Mouse (Mus musculus) heart, embryonic 14.5 days (tissue): Measurements from ENCODE around the gene Vamp2. TPM values are rescaled to one million over a fixed set of nuclear protein-coding genes. Genes with fewer than 3 reads are reported as not detected.
A peak's percentile ranks its signal among the peaks of the same experiment; 100 is the strongest.

ENCODE experiments used
- ATAC-seq: fragments of 200-750 bp; cut with Nextera tagmentation; 2 replicates; pipeline ENCODE4 v1.8.0; 2017; ENCODE audit warnings: low read depth, moderate TSS enrichment; ENCODE audit not compliant: insufficient number of reproducible peaks, insufficient read depth, low FRiP score
- H3K27ac ChIP-seq, 2 experiments: fragments of 200-500 bp in 1 of 2; fragments of 300-500 bp in 1 of 2; sonication (generic) in 1 of 2; replicated peaks in 1 of 2; 2 replicates each; pipeline ENCODE4 v1.5.1; 2012 to 2014; ENCODE audit warnings: low read depth in 2 of 2, low read length in 2 of 2, control low read depth in 1 of 2, mild to moderate bottlenecking in 1 of 2, mixed read lengths in 1 of 2; ENCODE audit not compliant: control insufficient read depth in 1 of 2, insufficient read depth in 1 of 2
- H3K27me3 ChIP-seq: fragments of 300-500 bp; sonication (generic); 2 replicates; pipeline ENCODE4 v1.6.1; 2014; ENCODE audit warnings: mild to moderate bottlenecking, low read length, control low read depth; ENCODE audit not compliant: control insufficient read depth, insufficient read depth
- H3K36me3 ChIP-seq: fragments of 300-500 bp; sonication (generic); 2 replicates; pipeline ENCODE4 v1.6.1; 2014; ENCODE audit warnings: mild to moderate bottlenecking, control low read depth, low read length, mixed read lengths; ENCODE audit not compliant: control insufficient read depth, insufficient read depth
- H3K4me1 ChIP-seq, 2 experiments: fragments of 200-500 bp in 1 of 2; fragments of 300-500 bp in 1 of 2; sonication (generic) in 1 of 2; 2 replicates each; pipeline ENCODE4 v1.6.1; 2012 to 2014; ENCODE audit warnings: low read length in 2 of 2, control low read depth in 1 of 2, mixed read lengths in 1 of 2; ENCODE audit not compliant: control insufficient read depth in 2 of 2, insufficient read depth in 2 of 2
- H3K4me2 ChIP-seq: fragments of 300-500 bp; sonication (generic); 2 replicates; pipeline ENCODE4 v1.6.1; 2014; ENCODE audit warnings: mild to moderate bottlenecking, low read length
- H3K4me3 ChIP-seq, 2 experiments: fragments of 200-500 bp in 1 of 2; fragments of 300-500 bp in 1 of 2; sonication (generic) in 1 of 2; 2 replicates each; pipeline ENCODE4 v1.5.1; 2012 to 2014; ENCODE audit warnings: low read length in 2 of 2, mild to moderate bottlenecking in 2 of 2, control low read depth in 1 of 2, low read depth in 1 of 2, moderate library complexity in 1 of 2; ENCODE audit not compliant: control insufficient read depth in 1 of 2, insufficient read depth in 1 of 2
- H3K9ac ChIP-seq: fragments of 300-500 bp; sonication (generic); 2 replicates; pipeline ENCODE4 v1.6.1; 2014; ENCODE audit warnings: mild to moderate bottlenecking, low read length
- H3K9me3 ChIP-seq: fragments of 300-500 bp; sonication (generic); 2 replicates; pipeline ENCODE4 v1.6.1; 2016; ENCODE audit warnings: low read length, control low read depth; ENCODE audit not compliant: control insufficient read depth
- WGBS: fragments of 180-500 bp; shearing (Covaris S2); extraction: QIAGEN DNeasy Blood & Tissue Kit; methylation state at CpG from one replicate; pipeline ENCODE4 v1.1.7; 2014; 5-methylcytosine and 5-hydroxymethylcytosine counted together
- polyA plus RNA-seq: library from polyadenylated mRNA; unstranded; fragments of >200 nt; fragmentation: Nextera tagmentation; extraction: Ambion mirVana; gene quantifications from 2 replicates; pipeline ENCODE4 v1.2.1, GENCODE M21; 2014

Gene Vamp2
- polyA plus RNA-seq, 1 experiment from 2014 or later: 93.9 TPM

DNA sequence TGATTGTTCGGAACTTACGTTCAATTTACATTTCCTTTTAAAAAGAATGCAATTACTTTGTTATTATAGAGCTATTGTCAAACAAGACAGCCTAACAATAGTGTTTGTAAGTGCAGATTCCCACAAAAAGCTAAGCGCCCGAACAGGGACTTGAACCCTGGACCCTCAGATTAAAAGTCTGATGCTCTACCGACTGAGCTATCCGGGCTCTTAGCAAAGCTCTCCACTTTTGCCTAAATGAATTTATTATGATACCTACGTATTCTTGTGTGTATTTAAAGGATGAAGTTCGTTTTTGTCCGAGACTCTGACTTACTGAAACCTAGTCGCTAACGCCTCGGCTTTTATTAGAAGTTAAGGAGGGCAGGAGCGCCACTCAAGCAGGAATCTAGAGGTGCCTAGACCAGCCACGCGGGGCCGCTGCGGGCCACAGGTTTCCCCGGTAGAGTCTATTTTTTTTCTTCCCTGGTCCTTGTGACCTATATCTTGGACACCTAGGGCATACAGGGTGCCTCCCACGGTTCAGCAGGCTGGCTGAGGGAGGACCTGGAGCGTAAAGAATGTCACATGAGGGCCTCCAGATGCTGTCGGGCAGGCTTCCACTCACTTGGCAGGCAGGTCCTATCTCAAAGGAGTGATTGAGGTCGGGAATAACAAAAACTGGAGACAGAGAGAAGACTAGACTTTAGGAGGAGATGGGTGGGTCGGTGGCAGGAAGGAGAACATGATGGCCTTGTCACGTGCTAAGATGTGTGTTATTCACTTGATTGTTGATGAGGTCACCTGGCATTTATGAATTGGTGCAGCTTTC, 37.0 kb downstream of the Vamp2 start:
- WGBS: under 1% methylated on average over 24 of the region's 24 CpGs
- H3K9ac ChIP-seq: peak overlapping the region; percentile 68
- H3K27ac ChIP-seq: peak overlapping the region; percentile 63 to 70
- ATAC-seq: peak; percentile 20; the same call in 1 of the 2 replicates
- peak overlapping the region; percentile 93 for H3K4me2 ChIP-seq
- H3K9me3 ChIP-seq: no peaks in the 10 kb centered on the region
- peaks cover 10 to 21% of the 10 kb centered on the region in 2 experiments for H3K4me1 ChIP-seq
- no peaks in the 10 kb centered on the region for H3K36me3 ChIP-seq
- H3K4me3 ChIP-seq: peak overlapping the region; percentile 60 to 65
- no peaks in the 10 kb centered on the region for H3K27me3 ChIP-seq

- Histone ChIP-seq H3K9ac (peak within 1 kb of the TSS; percentile 68), H3K4me2 (peak within 1 kb of the TSS; percentile 93), H3K4me3 (peak within 1 kb of the TSS; percentile 60 to 65), H3K9me3 (no peaks in the 10 kb centered on the region), H3K27ac (peak within 1 kb of the TSS; percentile 63 to 70), H3K27me3 (no peaks in the 10 kb centered on the region), H3K4me1 (peaks cover 7 to 17% of the 10 kb centered on the region in 2 experiments), H3K36me3 (no peaks in the 10 kb centered on the region)
- ATAC-seq: no peak
- 6% methylated on average over 3 of the region's 3 CpGs for WGBS
These were observed 37.4 kb downstream of the Vamp2 start, which contains the start of gene Aloxe3 for GRCm38 (mm10) chr11:69125852-69125918. Gene Aloxe3 (plus strand): TSS chr11:69125896.

- no peaks in the 10 kb centered on the region for H3K36me3 ChIP-seq
- H3K9ac ChIP-seq: peak overlapping the region; percentile 68
- peaks cover 5 to 14% of the 10 kb centered on the region in 2 experiments for H3K4me1 ChIP-seq
- H3K27ac ChIP-seq: peak overlapping the region in 1 of 2 experiments; percentile 70; a peak in 2 of 4 replicates
- no peaks in the 10 kb centered on the region for H3K27me3 ChIP-seq
- H3K4me3 ChIP-seq: peak overlapping the region; percentile 60 to 65
- peak overlapping the region; percentile 93 for H3K4me2 ChIP-seq
- WGBS: 14% methylated on average over 20 of the region's 20 CpGs
- H3K9me3 ChIP-seq: no peaks in the 10 kb centered on the region
- ATAC-seq: no peak
These were observed 37.8 kb downstream of the Vamp2 start for GRCm38 (mm10) chr11:69125919-69126705.

GRCm38 (mm10) chr11:69126706-69127095, 38.4 kb downstream of the Vamp2 start:
- no peak overlapping the region for H3K27ac ChIP-seq
- H3K4me1 ChIP-seq: peaks cover 5 to 14% of the 10 kb centered on the region in 2 experiments
- no peak overlapping the region for H3K9ac ChIP-seq
- 59% methylated on average over 2 of the region's 2 CpGs for WGBS
- no peaks in the 10 kb centered on the region for H3K36me3 ChIP-seq
- H3K9me3 ChIP-seq: no peaks in the 10 kb centered on the region
- no peak for ATAC-seq
- no peak overlapping the region for H3K4me3 ChIP-seq
- no peaks in the 10 kb centered on the region for H3K27me3 ChIP-seq
- peak overlapping the region; percentile 93; the same call in 1 of the 2 replicates for H3K4me2 ChIP-seq

DNA sequence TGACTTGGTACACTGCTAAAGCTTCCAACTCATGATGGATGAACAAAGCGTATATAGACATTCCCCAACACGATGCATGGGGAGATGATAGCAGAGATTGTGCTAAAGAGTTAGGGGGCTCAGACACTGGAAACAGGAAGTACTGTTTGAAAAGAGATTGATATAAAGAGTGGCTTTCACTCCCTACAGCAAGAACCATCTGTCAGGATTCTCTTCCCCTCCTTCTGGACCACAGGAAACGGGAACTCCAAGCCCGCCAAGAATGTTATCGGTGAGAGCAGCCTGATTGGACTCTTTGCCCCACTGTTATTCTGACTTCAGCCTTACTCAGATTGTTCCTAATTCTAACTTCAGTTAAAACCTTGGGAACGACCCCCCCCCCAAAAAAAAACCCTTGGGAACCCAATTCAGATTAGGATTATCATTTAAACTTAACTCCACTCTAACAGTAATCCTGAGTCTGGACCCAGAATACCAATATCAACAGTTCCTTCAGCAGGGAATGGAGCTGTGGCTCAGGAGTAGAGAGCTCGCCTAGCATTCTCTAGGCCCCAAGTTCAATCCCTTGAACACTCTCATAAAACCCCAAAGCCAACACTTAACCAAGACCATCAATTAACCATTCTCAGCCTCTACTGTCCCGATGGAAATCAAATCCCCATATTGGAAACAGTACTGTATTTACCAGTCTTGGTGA, 40.3 kb downstream of the Vamp2 start:
- no peak overlapping the region for H3K27ac ChIP-seq
- H3K36me3 ChIP-seq: no peaks in the 10 kb centered on the region
- no peaks in the 10 kb centered on the region for H3K9me3 ChIP-seq
- 61% methylated on average over 8 of the region's 8 CpGs for WGBS
- no peak overlapping the region for H3K4me3 ChIP-seq
- H3K4me1 ChIP-seq: peaks cover 6 to 15% of the 10 kb centered on the region in 2 experiments
- peaks cover 6% of the 10 kb centered on the region for H3K27me3 ChIP-seq
- no peak for ATAC-seq
- H3K9ac ChIP-seq: no peak overlapping the region
- no peak overlapping the region for H3K4me2 ChIP-seq

GRCm38 (mm10) chr11:69133566-69133922, 45.3 kb downstream of the Vamp2 start:
- Histone ChIP-seq H3K9ac (peak overlapping the region; percentile 63; the same call in 1 of the 2 replicates), H3K4me3 (peak overlapping the region; percentile 41 to 43; a peak in 2 of 4 replicates), H3K4me2 (peak overlapping the region; percentile 91), H3K36me3 (no peaks in the 10 kb centered on the region), H3K4me1 (peaks cover 4 to 6% of the 10 kb centered on the region in 2 experiments; a peak in 2 of 4 replicates), H3K27me3 (peaks cover 6% of the 10 kb centered on the region), H3K9me3 (no peaks in the 10 kb centered on the region), H3K27ac (no peak overlapping the region)
- no peak for ATAC-seq
- WGBS: 19% methylated on average over 5 of the region's 5 CpGs

- Histone ChIP-seq H3K27ac (no peak overlapping the region), H3K9me3 (no peaks in the 10 kb centered on the region)
- WGBS: 2% methylated on average over 34 of the region's 34 CpGs
These were observed 45.8 kb downstream of the Vamp2 start for GRCm38 (mm10) chr11:69133923-69134621.

More at GRCm38 (mm10) chr11:69133923-69134621, 45.8 kb downstream of the Vamp2 start:
- ATAC-seq: peak; percentile 62
- Histone ChIP-seq H3K27me3 (peaks cover 6% of the 10 kb centered on the region), H3K36me3 (no peaks in the 10 kb centered on the region), H3K9ac (peak overlapping the region; percentile 63), H3K4me3 (peak overlapping the region; percentile 41 to 43), H3K4me1 (peaks cover 4 to 6% of the 10 kb centered on the region in 2 experiments; a peak in 2 of 4 replicates), H3K4me2 (peak overlapping the region; percentile 91)
